Comparison of ENCODE assay signal across 9 mouse cellular contexts in genomic region chr12:72197925-72198486, GRCm38 (mm10). TPM values are rescaled to one million over a fixed set of nuclear protein-coding genes. Genes with fewer than 3 reads are reported as not detected.
DNase-seq lines count a peak whose midpoint lies in the region; ATAC-seq and TF ChIP-seq lines count a peak whose summit lies in the region.
"Had no signal": no experiment of that assay in that cellular context is flagged by ENCODE, and none has a peak within 500 bp of the region (broad histone marks: within the 10 kb centered on the region; RNA-seq: fewer than 3 reads in every experiment).

No protein-coding gene starts in this region.

- no peak overlapping the region for H3K27ac ChIP-seq in liver, embryonic 12.5 days
- no peak overlapping the region for H3K27ac ChIP-seq in heart, embryonic 14.5 days (replicated peaks in 1 of 2; ENCODE audit: control insufficient read depth in 1 of 2, insufficient read depth in 1 of 2, low read depth in 2 of 2, low read length in 2 of 2)
- no peak overlapping the region for H3K27ac ChIP-seq in midbrain, embryonic 16.5 days (ENCODE audit: low read length)
- H3K27ac ChIP-seq in thymus, adult 2 months (ENCODE audit: control insufficient read depth, insufficient read depth, low read length) = no peak overlapping the region
- H3K27ac ChIP-seq: liver, embryonic 14.5 days had no signal

- H3K9me3 ChIP-seq in liver, embryonic 12.5 days (replicated peaks) = no peaks in the 10 kb centered on the region
- H3K9me3 ChIP-seq in heart, embryonic 14.5 days (ENCODE audit: control insufficient read depth, low read length) = no peaks in the 10 kb centered on the region
- H3K9me3 ChIP-seq in midbrain, embryonic 16.5 days (replicated peaks; ENCODE audit: control insufficient read depth, low read length, poor library complexity, severe bottlenecking) = no peaks in the 10 kb centered on the region

- no peaks in the 10 kb centered on the region for H3K36me3 ChIP-seq in liver, embryonic 12.5 days
- H3K36me3 ChIP-seq in heart, embryonic 14.5 days (ENCODE audit: control insufficient read depth, insufficient read depth, low read length) = no peaks in the 10 kb centered on the region
- H3K36me3 ChIP-seq in midbrain, embryonic 16.5 days (ENCODE audit: control insufficient read depth, insufficient read depth, low read length) = 0 out of 2 replicates have a peak, but pooled peaks cover 4% of the 10 kb centered on the region
- H3K36me3 ChIP-seq in thymus, adult 2 months (ENCODE audit: control insufficient read depth, insufficient read depth, low read length) = no peaks in the 10 kb centered on the region

- no peak overlapping the region for H3K4me3 ChIP-seq in liver, embryonic 12.5 days
- H3K4me3 ChIP-seq in heart, embryonic 14.5 days (ENCODE audit: control insufficient read depth in 1 of 2, insufficient read depth in 1 of 2, low read depth in 1 of 2, low read length in 2 of 2) = no peak overlapping the region
- no peak overlapping the region for H3K4me3 ChIP-seq in midbrain, embryonic 16.5 days (ENCODE audit: low read depth, low read length)
- H3K4me3 ChIP-seq in thymus, adult 2 months (ENCODE audit: control insufficient read depth, insufficient read depth, low read length) = no peak overlapping the region

- TF ChIP-seq CTCF in thymus, adult 2 months (IDR thresholded peaks at IDR 0.05; ENCODE audit: borderline replicate concordance, control insufficient read depth, extremely low read depth, insufficient read depth, low read length, poor library complexity) = no peak

- H3K4me2 ChIP-seq in liver, embryonic 12.5 days = peak overlapping the region; percentile 4; the same call in 1 of the 2 replicates
- peak overlapping the region; percentile 16; the same call in 1 of the 2 replicates for H3K4me2 ChIP-seq in heart, embryonic 14.5 days (ENCODE audit: low read length)
- H3K4me2 ChIP-seq in midbrain, embryonic 16.5 days (ENCODE audit: low read length) = no peak overlapping the region

- DNase-seq in liver = no peak
- peak; percentile 63 for DNase-seq in embryo, embryonic 10.5 days (ENCODE audit: low spot score)
- DNase-seq in frontal cortex, postnatal 36 days (ENCODE audit: low spot score in 2 of 2) = no peak
- DNase-seq in thymus, adult 2 months = no peak
- DNase-seq in urinary bladder, postnatal 10 days (ENCODE audit: low spot score) = no peak

- 0 out of 2 replicates have a peak, but pooled peaks cover 4% of the 10 kb centered on the region for H3K4me1 ChIP-seq in liver, embryonic 12.5 days
- H3K4me1 ChIP-seq in heart, embryonic 14.5 days (ENCODE audit: control insufficient read depth in 2 of 2, insufficient read depth in 2 of 2, low read length in 2 of 2) = peaks cover 4 to 7% of the 10 kb centered on the region in 2 experiments; a peak in 3 of 4 replicates
- H3K4me1 ChIP-seq in midbrain, embryonic 16.5 days (ENCODE audit: control insufficient read depth, insufficient read depth, low read length) = no peaks in the 10 kb centered on the region
- H3K4me1 ChIP-seq in thymus, adult 2 months (replicated peaks; ENCODE audit: control insufficient read depth, insufficient read depth, low read length) = no peaks in the 10 kb centered on the region

- TF ChIP-seq POLR2A in thymus, adult 2 months (IDR thresholded peaks at IDR 0.05; ENCODE audit: control insufficient read depth, extremely low read depth, insufficient read depth, low read length, poor library complexity) = no peak

- no peak for ATAC-seq in liver, embryonic 12.5 days
- ATAC-seq in heart, embryonic 14.5 days (ENCODE audit: insufficient number of reproducible peaks, insufficient read depth, low FRiP score, low read depth) = peak; percentile 13; the same call in 1 of the 2 replicates
- peak; percentile 64; the same call in 1 of the 2 replicates for ATAC-seq in midbrain, embryonic 16.5 days

- 47% methylated on average over 18 of the region's 18 CpGs for WGBS in liver, embryonic 12.5 days (ENCODE audit: insufficient replicate concordance)
- 47% methylated on average over 18 of the region's 18 CpGs for WGBS in heart, embryonic 14.5 days
- WGBS in midbrain, embryonic 16.5 days = 61% methylated on average over 18 of the region's 18 CpGs
- WGBS in thymus, adult 2 months = 70% methylated on average over 18 of the region's 18 CpGs

- no peak overlapping the region for H3K9ac ChIP-seq in liver, embryonic 12.5 days
- no peak overlapping the region for H3K9ac ChIP-seq in heart, embryonic 14.5 days (ENCODE audit: low read length)
- no peak overlapping the region for H3K9ac ChIP-seq in midbrain, embryonic 16.5 days (ENCODE audit: low read depth, low read length)
- H3K9ac ChIP-seq: liver, embryonic 14.5 days had no signal

- H3K27me3 ChIP-seq in liver, embryonic 12.5 days (replicated peaks) = no peaks in the 10 kb centered on the region
- H3K27me3 ChIP-seq in heart, embryonic 14.5 days (ENCODE audit: control insufficient read depth, insufficient read depth, low read length) = no peaks in the 10 kb centered on the region
- H3K27me3 ChIP-seq in midbrain, embryonic 16.5 days (ENCODE audit: control insufficient read depth, insufficient read depth, low read depth, low read length) = no peaks in the 10 kb centered on the region
- H3K27me3 ChIP-seq in thymus, adult 2 months (ENCODE audit: control insufficient read depth, insufficient read depth, low read length) = no peaks in the 10 kb centered on the region

RNA-seq across cellular contexts. Expression of gene Ccdc175, which starts 13.2 kb away (rescaled TPM):
- not detected in 2 replicates for polyA plus RNA-seq in liver, embryonic 12.5 days (2016; fragmentation: Nextera tagmentation; extraction: Ambion mirVana)
- not detected in 2 replicates for polyA plus RNA-seq in heart, embryonic 14.5 days (2014; fragmentation: Nextera tagmentation; extraction: Ambion mirVana)
- polyA plus RNA-seq in midbrain, embryonic 16.5 days (2015; fragmentation: Nextera tagmentation; extraction: Ambion mirVana) = not detected in 2 replicates
- polyA plus RNA-seq in thymus, adult 2 months (2012; rRNA removed) = not detected in 2 replicates
- polyA plus RNA-seq: liver, embryonic 14.5 days had no signal
